Mouse (Mus musculus): ENCODE measurements around the gene Dhps.
A peak's percentile ranks its signal among the peaks of the same experiment; 100 is the strongest.
"Not testable (repeated sequence)": the region's sequence is repeated elsewhere in the genome, so short reads cannot be mapped to it uniquely, and the experiment has no call there.

The Dhps gene

DNA sequence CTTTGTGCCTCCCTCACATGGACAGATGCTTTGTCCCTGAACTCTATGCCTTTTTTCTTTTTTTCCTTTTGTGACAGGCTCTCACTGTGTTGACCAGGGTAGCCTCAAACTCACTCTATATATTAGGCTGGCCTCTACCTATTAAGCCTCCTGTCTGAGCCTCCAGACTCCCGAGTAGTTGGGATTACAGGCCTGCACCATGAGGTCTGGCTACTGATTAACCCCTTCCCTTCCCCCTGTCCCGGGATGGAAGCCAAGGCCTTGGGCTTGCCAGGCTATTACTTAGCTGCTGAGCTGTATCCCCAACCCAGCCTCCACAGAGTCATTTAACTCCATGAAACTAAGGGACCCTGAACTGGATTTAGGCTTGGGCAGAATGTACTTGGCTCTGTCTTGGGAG lies 6.3 kb upstream of the Dhps start:
- DNase-seq, result no peak

GRCm38 (mm10) chr8:85067155-85067554 lies 4.4 kb upstream of the Dhps start:
- DNase-seq, result no peak

GRCm38 (mm10) chr8:85067982-85068381 lies 3.6 kb upstream of the Dhps start, which contains the start of gene Gm5741:
Gene Gm5741 (minus strand): TSS chr8:85067982.
- no peak for DNase-seq

DNA sequence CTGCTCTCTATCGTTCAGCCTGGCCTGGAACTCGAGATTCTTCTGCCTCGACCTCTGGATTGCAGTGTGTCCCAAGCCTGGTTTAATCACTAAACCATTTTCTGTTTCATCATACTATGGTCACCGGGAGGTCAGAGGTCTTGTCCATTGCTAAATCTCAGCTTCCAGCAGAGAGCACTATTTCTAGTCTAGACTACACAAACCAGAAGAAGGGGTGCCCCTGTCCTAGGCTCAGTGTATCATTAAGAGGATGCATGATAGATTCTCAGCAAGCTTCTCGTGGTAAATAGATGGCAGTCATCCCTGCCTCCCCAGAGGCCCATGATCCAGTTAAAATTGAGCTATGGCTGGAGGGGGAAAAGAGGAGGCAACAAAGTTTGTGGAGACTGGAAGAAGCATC lies 516 bp upstream of the Dhps start:
- DNase-seq, result no peak

DNA sequence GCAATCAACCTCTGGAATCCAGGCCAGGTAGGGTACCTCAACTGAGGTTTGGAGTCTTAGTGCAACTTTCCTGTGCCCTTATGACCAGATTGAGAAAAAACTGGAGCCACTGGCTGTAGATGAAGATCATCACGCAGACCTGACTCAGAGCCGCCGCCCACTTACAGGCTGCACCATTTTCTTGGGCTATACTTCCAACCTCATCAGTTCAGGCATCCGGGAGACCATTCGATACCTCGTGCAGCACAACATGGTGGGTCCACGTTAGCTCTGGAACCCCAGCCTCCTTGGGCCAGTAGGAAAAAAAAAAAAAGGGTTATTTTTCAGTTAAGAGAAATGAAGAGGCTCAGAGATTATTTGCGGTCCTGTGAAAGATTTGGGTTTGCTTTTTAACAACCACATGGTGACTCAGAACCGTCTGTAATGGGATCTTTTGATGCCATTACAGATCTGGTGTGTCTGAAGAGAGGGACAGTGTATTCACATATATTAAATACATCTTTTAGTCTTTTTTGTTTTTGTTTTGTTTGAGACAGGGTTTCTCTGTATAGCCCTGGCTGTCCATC lies 890 bp downstream of the Dhps start:
- DNase-seq, result no peak

GRCm38 (mm10) chr8:85073041-85073612 lies 1.6 kb downstream of the Dhps start:
- no peak for DNase-seq

DNA sequence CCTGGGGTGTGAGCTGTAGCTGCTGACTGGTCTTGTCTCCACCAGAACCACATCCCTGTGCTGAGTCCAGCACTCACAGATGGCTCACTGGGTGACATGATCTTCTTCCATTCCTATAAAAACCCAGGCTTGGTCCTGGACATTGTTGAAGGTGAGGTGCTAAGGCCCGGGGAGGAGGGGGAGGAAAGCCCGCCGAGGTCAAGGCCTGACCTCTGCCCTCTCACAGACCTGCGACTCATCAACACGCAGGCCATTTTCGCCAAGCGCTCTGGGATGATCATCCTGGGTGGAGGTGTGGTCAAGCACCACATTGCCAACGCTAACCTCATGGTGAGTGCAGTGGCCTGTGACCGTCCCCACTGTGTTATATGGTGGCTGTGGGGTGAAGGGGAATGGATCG lies 2.6 kb downstream of the Dhps start:
- DNase-seq, result no peak

GRCm38 (mm10) chr8:85074617-85075016 lies 3.1 kb downstream of the Dhps start:
- DNase-seq, result no peak

DNA sequence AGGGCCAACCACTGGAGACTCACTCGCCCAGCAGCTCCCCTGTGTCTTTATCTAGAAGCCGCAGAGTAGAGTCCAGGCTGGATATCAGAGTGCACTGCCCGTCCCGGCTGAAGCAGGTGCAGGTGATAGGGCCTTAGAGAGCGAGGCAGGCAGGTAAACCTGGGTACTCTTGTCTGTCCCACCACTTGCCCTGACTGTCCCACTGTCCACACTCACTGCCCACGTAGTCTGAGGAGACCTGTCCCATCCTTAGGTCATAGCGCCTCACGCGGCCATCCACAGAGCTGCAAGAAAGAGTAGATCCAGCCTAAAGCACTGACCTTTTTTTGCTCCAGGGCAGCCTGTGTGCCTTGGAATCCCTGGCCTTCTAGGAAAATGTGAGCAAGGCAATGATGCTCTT lies 4.4 kb downstream of the Dhps start:
- DNase-seq, result peak; percentile 39 to 40

DNA sequence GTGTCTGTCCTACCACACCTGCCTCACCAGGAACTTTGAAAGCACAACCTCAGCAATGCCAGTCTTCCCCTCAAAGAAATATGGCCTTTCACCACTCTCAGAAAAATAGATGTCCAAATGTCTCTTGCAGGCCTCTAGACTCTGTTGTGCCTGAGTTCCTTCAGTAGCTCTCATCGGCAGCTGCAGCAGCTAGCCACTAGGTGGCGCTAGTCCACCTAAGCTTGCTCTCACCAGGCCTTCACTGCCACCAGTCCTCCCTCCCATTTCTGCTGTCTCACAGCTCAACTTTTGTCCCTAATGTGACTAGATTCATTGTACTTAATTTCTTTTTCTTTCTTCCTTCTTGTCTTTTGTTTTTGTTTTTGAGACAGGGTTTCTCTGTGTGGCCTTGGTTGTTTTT lies 5.4 kb downstream of the Dhps start:
- DNase-seq, result peak; percentile 75 to 79

DNA sequence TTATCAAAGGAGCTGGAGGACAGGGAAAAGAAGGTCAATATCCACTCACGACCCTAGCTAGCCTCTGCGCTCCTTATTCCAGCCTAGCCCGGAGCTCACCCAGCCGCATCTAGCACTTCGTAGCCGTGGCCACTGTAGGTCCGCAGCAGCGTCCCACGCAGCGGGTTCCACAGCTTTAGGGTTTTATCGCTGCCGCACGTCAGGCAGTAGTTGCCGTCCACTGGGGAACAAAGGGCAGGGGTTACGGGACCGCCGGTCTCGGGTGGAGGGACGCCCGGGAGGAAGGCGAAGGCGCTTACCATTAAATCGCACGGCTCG lies 8.6 kb downstream of the Dhps start:
- DNase-seq, result no peak

GRCm38 (mm10) chr8:85080532-85081215 lies 9.1 kb downstream of the Dhps start, which contains the start of gene Wdr83os:
Gene Wdr83os (plus strand): TSS chr8:85080740.
- peak; percentile 46 to 50 for DNase-seq

GRCm38 (mm10) chr8:85081216-85081555 lies 9.6 kb downstream of the Dhps start, which contains the start of gene Wdr83:
Gene Wdr83 (minus strand): TSS chr8:85081306.
- peak; percentile 66 to 67 for DNase-seq

DNA sequence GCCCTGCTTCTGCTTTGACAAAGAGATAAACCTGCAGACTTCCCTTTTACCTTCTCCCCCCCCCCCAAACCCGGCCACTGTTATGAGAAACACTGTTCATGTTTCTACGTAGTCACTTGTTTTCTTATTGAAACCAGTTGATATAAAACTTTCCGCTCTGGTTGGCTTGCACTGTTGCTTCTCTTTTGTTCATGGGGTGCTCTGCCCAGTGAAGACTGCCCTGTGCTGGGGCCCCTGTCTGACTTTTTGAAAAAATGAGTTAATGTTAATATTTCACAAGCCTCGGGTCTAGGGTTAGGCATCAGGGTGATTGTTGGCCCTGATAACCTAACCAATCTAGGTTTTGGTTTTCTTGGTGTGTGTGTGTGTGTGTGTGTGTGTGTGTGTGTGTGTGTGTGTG lies 10.6 kb downstream of the Dhps start:
- not testable (repeated sequence) for DNase-seq

GRCm38 (mm10) chr8:85083108-85083813 lies 11.7 kb downstream of the Dhps start, which contains the start of gene Man2b1:
Gene Man2b1 (plus strand): TSS chr8:85083270.
- DNase-seq, result peak; percentile 97

DNA sequence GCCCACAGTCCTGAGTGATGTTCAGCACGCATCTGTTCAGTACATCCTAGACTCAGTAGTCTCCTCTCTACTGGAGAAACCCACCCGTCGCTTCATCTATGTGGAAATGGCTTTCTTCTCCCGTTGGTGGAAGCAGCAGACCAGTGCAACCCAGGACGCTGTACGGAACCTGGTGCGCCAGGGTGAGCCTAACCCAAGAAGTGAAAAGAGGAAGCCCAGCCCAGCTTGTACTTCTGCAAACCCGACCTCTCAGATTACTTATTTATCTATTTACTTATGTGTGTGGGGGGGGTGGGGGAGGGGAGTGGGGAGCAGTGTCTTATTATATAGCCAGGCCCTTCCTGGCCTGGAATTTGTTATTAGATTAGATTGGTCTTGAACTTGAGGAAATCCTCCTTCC lies 13.1 kb downstream of the Dhps start:
- DNase-seq, result peak in 1 of 2 experiments; percentile 40

GRCm38 (mm10) chr8:85086238-85086637 lies 14.7 kb downstream of the Dhps start:
- no peak for DNase-seq

- no peak for DNase-seq
These were observed 17.2 kb downstream of the Dhps start for GRCm38 (mm10) chr8:85088771-85089170.

DNA sequence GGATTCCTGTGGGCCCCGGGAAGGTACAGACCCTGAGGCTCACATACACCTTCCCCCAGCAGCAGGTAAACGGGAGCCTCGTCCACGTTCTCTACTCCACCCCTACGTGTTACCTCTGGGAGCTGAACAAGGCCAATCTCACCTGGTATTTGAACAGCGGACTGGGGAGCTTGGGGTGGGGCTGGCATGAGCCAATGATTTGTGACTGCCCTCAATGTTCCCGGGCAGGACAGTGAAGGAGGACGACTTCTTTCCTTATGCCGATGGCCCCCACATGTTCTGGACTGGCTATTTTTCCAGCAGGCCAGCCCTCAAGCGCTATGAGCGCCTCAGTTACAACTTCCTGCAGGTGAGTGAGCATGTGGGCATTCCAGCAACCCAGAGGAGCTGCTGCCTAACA lies 19.3 kb downstream of the Dhps start:
- no peak for DNase-seq

- no peak for DNase-seq
These were observed 20.1 kb downstream of the Dhps start for GRCm38 (mm10) chr8:85091526-85092090.

- no peak for DNase-seq
These were observed 23.5 kb downstream of the Dhps start for GRCm38 (mm10) chr8:85095051-85095450.

DNA sequence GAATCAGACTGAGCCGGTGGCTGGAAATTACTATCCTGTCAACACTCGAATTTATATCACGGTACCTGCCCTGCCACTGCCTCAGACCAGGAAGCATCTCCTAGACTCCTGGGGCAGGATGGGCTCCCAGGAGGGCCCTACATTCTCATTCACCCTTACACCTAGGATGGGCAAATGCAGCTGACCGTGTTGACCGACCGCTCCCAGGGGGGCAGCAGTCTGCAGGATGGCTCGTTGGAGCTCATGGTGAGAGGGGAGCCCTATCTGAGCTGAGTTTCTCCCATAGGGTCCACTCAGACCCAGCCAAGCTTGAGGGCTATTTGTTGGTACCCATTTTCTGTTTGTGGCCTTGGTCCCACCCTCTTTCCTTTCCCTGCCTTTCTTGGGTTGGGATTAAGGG lies 24.0 kb downstream of the Dhps start:
- no peak for DNase-seq

DNA sequence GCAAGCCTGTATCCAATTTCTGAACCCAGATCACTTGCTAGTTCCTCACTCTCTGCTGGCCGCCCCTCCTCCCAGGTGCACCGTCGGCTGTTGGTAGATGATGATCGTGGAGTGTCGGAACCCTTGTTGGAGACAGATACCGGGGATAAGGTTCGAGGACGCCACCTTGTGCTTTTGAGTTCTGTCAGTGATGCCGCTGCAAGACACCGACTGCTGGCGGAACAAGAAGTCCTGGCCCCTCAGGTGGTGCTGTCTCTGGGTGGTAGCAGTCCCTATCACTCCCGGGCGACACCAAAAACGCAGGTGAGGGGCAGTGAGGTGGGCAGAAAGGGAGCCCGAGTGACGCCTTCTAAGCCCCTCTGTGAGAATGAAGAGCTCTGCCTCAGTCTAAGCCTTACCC lies 24.6 kb downstream of the Dhps start:
- DNase-seq, result no peak

- DNase-seq, result no peak
These were observed 25.3 kb downstream of the Dhps start for GRCm38 (mm10) chr8:85096850-85097249.
